Mouse (Mus musculus) frontal cortex, adult 2 months (tissue): ENCODE measurements around the gene Pgm2l1. TPM values are rescaled to one million over a fixed set of nuclear protein-coding genes. Genes with fewer than 3 reads are reported as not detected.

ENCODE experiments used
- polyA plus RNA-seq: library from polyadenylated mRNA; depleted of rRNA; stranded (reverse); fragments of >200 nt; gene quantifications from 2 replicates; pipeline ENCODE4 v1.2.3, GENCODE M21; 2012; rRNA removed

Pgm2l1 gene
- polyA plus RNA-seq, 1 experiment = 70.8 TPM

Other genes starting within 250 kb of the Pgm2l1 start
- gene Rnf169, start 246.9 kb upstream of the Pgm2l1 start, polyA plus RNA-seq = 20.2 and 22.0 TPM in 2 replicates
- 0.36 and 0.65 TPM in 2 replicates for gene Chrdl2, start 221.2 kb upstream of the Pgm2l1 start, polyA plus RNA-seq
- 32.7 and 33.8 TPM in 2 replicates for gene Pold3, start 105.8 kb upstream of the Pgm2l1 start, polyA plus RNA-seq
- gene Lipt2, start 68.1 kb upstream of the Pgm2l1 start, polyA plus RNA-seq = 6.0 and 7.7 TPM in 2 replicates
- gene Kcne3, start 50.9 kb upstream of the Pgm2l1 start, polyA plus RNA-seq = 0.27 and 0.62 TPM in 2 replicates
- 4.7 and 4.8 TPM in 2 replicates for gene P4ha3, start 58.1 kb downstream of the Pgm2l1 start, polyA plus RNA-seq
- 18.0 and 20.8 TPM in 2 replicates for gene C2cd3, start 144.8 kb downstream of the Pgm2l1 start, polyA plus RNA-seq
- gene Ppme1, start 144.9 kb downstream of the Pgm2l1 start, polyA plus RNA-seq = 226 and 284 TPM in 2 replicates
- gene Ucp3, start 245.6 kb downstream of the Pgm2l1 start, polyA plus RNA-seq = 3.4 and 3.8 TPM in 2 replicates